Mouse (Mus musculus) heart, adult 2 months (tissue): ENCODE data around the gene T. TPM values are rescaled to one million over a fixed set of nuclear protein-coding genes. Genes with fewer than 3 reads are reported as not detected.
A peak's percentile ranks its signal among the peaks of the same experiment; 100 is the strongest.

Source experiments
- DNase-seq, 2 experiments: peaks; one replicate each; pipeline ENCODE4 v3.0.0; 2021
- H3K27ac ChIP-seq: fragments of 200-600 bp; 2 replicates; pipeline ENCODE4 v1.8.1; 2022
- H3K27me3 ChIP-seq: fragments of 200-500 bp; 2 replicates; pipeline ENCODE4 v1.6.1; 2012; ENCODE audit warnings: mild to moderate bottlenecking, low read length, inconsistent platforms, mixed read lengths; ENCODE audit not compliant: control insufficient read depth, insufficient read depth
- H3K36me3 ChIP-seq: fragments of 200-500 bp; 2 replicates; pipeline ENCODE4 v1.6.1; 2012; ENCODE audit warnings: low read length, inconsistent platforms; ENCODE audit not compliant: control insufficient read depth, insufficient read depth
- H3K4me1 ChIP-seq: fragments of 200-500 bp; 2 replicates; pipeline ENCODE4 v1.6.1; 2011; ENCODE audit warnings: low read length; ENCODE audit not compliant: control insufficient read depth, insufficient read depth
- H3K4me3 ChIP-seq: fragments of 200-600 bp; 2 replicates; pipeline ENCODE4 v1.8.1; 2022
- H3K79me2 ChIP-seq: fragments of 200-500 bp; replicated peaks from 2 replicates; pipeline ENCODE4 v1.6.1; 2012; ENCODE audit warnings: mild to moderate bottlenecking, inconsistent platforms, low read length, moderate library complexity, mixed read lengths; ENCODE audit not compliant: control insufficient read depth, insufficient read depth
- H3K9ac ChIP-seq: fragments of 200-500 bp; 2 replicates; pipeline ENCODE4 v1.6.1; 2012; ENCODE audit warnings: low read depth, mild to moderate bottlenecking, control low read depth, inconsistent platforms, low read length, mixed read lengths
- CTCF ChIP-seq: fragments of 200-600 bp; IDR thresholded peaks from 2 replicates; pipeline ENCODE4 v1.8.1; 2022; ENCODE audit warnings: antibody characterized with exemption, mild to moderate bottlenecking, moderate library complexity
- EP300 ChIP-seq: fragments of 200-500 bp; IDR thresholded peaks from 2 replicates; pipeline ENCODE4 v1.6.1; 2011; ENCODE audit warnings: low read depth, low read length, control low read depth; ENCODE audit not compliant: insufficient read depth
- POLR2A ChIP-seq: fragments of 200-500 bp; IDR thresholded peaks from 2 replicates; pipeline ENCODE4 v1.6.1; 2011; ENCODE audit warnings: mild to moderate bottlenecking, low read depth, low read length, control low read depth; ENCODE audit not compliant: insufficient read depth
- WGBS: fragments of 180-500 bp; shearing (Covaris S2); methylation state at CpG from one replicate; pipeline ENCODE4 v1.1.7; 2018; 5-methylcytosine and 5-hydroxymethylcytosine counted together
- intact Hi-C: fragments of 180-260 bp; cut with DNase I; formaldehyde crosslinking; loops from one replicate; pipeline ENCODE4 v1.15.1; 2025
- polyA plus RNA-seq: library from polyadenylated mRNA; depleted of rRNA; stranded (reverse); fragments of >200 nt; gene quantifications from 2 replicates; pipeline ENCODE4 v1.2.3, GENCODE M21; 2012
- total RNA-seq, 2 experiments: library from RNA; stranded (reverse); gene quantifications; 2 replicates each; pipeline ENCODE4 v1.2.3; 2021

Gene T
- total and polyA plus RNA-seq, 3 experiments: not detected

GRCm38 (mm10) chr17:8461568-8461967 lies 27.3 kb downstream of the T start:
- no peaks in the 10 kb centered on the region for H3K36me3 ChIP-seq
- WGBS: 3% methylated on average over 4 of the region's 4 CpGs
- intact Hi-C loops: loop anchor here (2.0 kb wide), 1 partner anchor 73 kb away; no protein-coding TSS in a partner anchor
- H3K9ac ChIP-seq: no peak overlapping the region
- peak; percentile 15 to 41 for DNase-seq
- H3K27me3 ChIP-seq: no peaks in the 10 kb centered on the region; the same call in 1 of the 2 replicates
- TF ChIP-seq CTCF (peak; percentile 86), EP300 (no peak)
- H3K4me3 ChIP-seq: no peak overlapping the region
- H3K79me2 ChIP-seq: no peaks in the 10 kb centered on the region
- H3K4me1 ChIP-seq: no peaks in the 10 kb centered on the region
- H3K27ac ChIP-seq: no peak overlapping the region

DNA sequence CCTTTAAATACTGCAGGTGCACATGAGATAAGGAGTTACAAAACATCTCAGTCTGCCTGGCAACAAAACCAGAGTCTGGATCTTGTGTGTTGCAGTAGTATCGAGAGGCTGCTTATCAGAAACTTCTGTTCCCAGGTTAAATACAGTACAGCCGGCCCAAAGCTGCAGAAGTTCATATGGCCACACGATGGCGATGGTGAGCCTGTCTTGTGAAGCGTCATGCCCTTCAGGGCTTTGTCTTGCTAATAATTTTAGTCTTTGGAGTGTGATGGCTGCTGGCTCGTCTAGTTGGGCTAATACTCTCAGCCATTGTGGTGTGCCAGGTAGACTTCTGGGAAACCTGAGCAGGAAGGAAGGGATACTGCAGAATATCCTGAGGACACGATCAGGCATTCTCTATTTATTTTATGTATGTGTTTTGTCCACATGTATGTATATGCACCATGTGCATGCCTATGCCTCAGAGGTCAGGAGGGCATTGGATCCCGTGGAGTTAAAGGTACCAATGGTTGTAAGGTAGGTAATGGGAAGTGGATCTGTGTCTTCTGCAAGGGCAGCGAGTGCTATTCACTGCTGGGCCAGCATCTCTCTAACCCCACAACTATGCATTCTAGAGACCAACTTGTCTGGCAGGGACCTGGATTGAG lies 29.4 kb downstream of the T start:
- Histone ChIP-seq H3K4me3 (no peak overlapping the region), H3K79me2 (no peaks in the 10 kb centered on the region), H3K9ac (no peak overlapping the region), H3K27ac (no peak overlapping the region), H3K4me1 (no peaks in the 10 kb centered on the region), H3K27me3 (no peaks in the 10 kb centered on the region), H3K36me3 (no peaks in the 10 kb centered on the region)
- intact Hi-C loops: no loop called here
- DNase-seq: peak; percentile 21 to 48
- WGBS: 21% methylated on average over 9 of the region's 9 CpGs
- peak; percentile 88 for TF ChIP-seq CTCF
- no peak for TF ChIP-seq POLR2A
- TF ChIP-seq EP300: no peak

GRCm38 (mm10) chr17:8467771-8468170 lies 33.5 kb downstream of the T start:
- H3K27me3 ChIP-seq: 0 out of 2 replicates have a peak, but pooled peaks cover 1% of the 10 kb centered on the region
- no peak overlapping the region for H3K27ac ChIP-seq
- H3K79me2 ChIP-seq: no peaks in the 10 kb centered on the region
- no peaks in the 10 kb centered on the region for H3K4me1 ChIP-seq
- TF ChIP-seq EP300: no peak
- no peak for TF ChIP-seq CTCF
- no peak for TF ChIP-seq POLR2A
- no peak overlapping the region for H3K9ac ChIP-seq
- no peaks in the 10 kb centered on the region for H3K36me3 ChIP-seq
- WGBS: 78% methylated on average over 3 of the region's 3 CpGs
- no peak for DNase-seq
- no peak overlapping the region for H3K4me3 ChIP-seq
- intact Hi-C loops: loop anchor here (1.0 kb wide), 2 partner anchors 125 to 130 kb away; no protein-coding TSS in a partner anchor

DNA sequence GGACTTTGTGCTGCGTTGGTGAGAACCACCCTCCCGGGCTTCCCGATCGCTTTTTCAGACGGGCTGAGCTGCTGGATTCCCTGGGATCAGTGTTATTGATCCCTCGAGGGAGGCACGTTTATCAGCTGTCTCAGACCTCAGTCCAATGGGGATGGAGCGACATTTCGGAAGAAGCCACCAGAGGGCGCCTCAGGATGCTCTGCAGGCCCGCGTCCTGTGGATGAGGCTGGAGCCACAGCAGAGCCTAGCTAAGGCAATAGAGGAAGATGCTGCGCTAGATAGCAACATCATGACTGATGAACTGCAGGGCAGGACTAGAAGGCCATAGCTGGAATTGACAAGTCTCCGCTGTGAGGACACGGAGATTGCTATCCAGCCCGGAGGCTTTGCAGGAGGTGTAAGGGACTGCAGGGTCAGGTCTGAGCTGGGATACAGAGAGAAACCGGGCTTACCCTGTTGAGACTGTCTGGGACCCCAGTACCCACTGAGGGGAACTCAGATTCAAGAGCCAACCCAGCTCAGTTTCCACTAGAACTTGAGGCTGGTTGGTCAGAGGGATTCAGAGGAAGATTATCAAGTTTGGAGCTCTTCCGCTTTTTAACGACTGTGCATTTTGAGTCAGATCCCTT lies 34.6 kb downstream of the T start:
- H3K27me3 ChIP-seq: 0 out of 2 replicates have a peak, but pooled peaks cover 1% of the 10 kb centered on the region
- intact Hi-C loops: loop anchor here (1.0 kb wide), 2 partner anchors 123 to 128 kb away; no protein-coding TSS in a partner anchor

DNA sequence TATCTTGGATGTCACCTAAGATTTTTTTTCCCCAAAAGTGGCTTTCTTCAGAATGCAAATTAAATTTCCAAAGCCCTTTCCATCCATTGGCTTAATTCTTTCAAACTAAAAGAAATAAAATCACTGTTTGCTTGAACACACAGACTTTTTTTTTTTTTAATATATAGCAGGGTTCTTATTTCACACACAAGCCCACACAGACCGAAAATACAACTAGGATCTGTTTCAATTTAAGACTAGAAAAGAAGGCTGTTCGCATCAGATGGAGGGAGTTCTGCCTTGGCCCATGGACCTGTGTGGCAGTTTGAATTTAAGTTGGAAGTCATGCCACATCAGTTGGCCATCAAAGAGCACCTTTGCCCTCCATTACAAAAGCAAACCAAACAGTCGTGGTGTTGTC lies 44.3 kb downstream of the T start:
- no peak for TF ChIP-seq POLR2A
- no peak for TF ChIP-seq EP300
- no peak for TF ChIP-seq CTCF
- Histone ChIP-seq H3K4me3 (no peak overlapping the region), H3K27ac (no peak overlapping the region)

More for the DNA sequence above, 34.6 kb downstream of the T start:
- TF ChIP-seq CTCF: peak; percentile 92
- 0 out of 2 replicates have a peak, but pooled peaks have one; percentile 36 for TF ChIP-seq EP300
- TF ChIP-seq POLR2A: no peak
- WGBS: 14% methylated on average over 19 of the region's 19 CpGs
- H3K4me3 ChIP-seq: no peak overlapping the region
- H3K9ac ChIP-seq: no peak overlapping the region
- no peaks in the 10 kb centered on the region for H3K79me2 ChIP-seq
- no peaks in the 10 kb centered on the region for H3K4me1 ChIP-seq
- DNase-seq: peak; percentile 59 to 84
- H3K27ac ChIP-seq: no peak overlapping the region
- H3K36me3 ChIP-seq: no peaks in the 10 kb centered on the region

GRCm38 (mm10) chr17:8479493-8480128 lies 45.4 kb downstream of the T start:
- Histone ChIP-seq H3K27ac (no peak overlapping the region), H3K79me2 (no peaks in the 10 kb centered on the region), H3K27me3 (no peaks in the 10 kb centered on the region), H3K4me3 (no peak overlapping the region), H3K36me3 (no peaks in the 10 kb centered on the region), H3K9ac (no peak overlapping the region), H3K4me1 (no peaks in the 10 kb centered on the region)
- 75% methylated on average over 9 of the region's 9 CpGs for WGBS
- TF ChIP-seq POLR2A (no peak), EP300 (no peak), CTCF (no peak)
- intact Hi-C loops: no loop called here
- DNase-seq: no peak

More for the DNA sequence above, 44.3 kb downstream of the T start:
- intact Hi-C loops: no loop called here
- H3K27me3 ChIP-seq: no peaks in the 10 kb centered on the region
- no peaks in the 10 kb centered on the region for H3K79me2 ChIP-seq
- no peaks in the 10 kb centered on the region for H3K36me3 ChIP-seq
- H3K9ac ChIP-seq: no peak overlapping the region
- no peak for DNase-seq
- 68% methylated on average over 3 of the region's 3 CpGs for WGBS
- no peaks in the 10 kb centered on the region for H3K4me1 ChIP-seq
